Mouse (Mus musculus) left cerebral cortex, postnatal 36 days (tissue): ENCODE measurements around the gene Olfr889. TPM values are rescaled to one million over a fixed set of nuclear protein-coding genes. Genes with fewer than 3 reads are reported as not detected.
"Not testable (repeated sequence)": the region's sequence is repeated elsewhere in the genome, so short reads cannot be mapped to it uniquely, and the experiment has no call there.

Experiments used
- DNase-seq, 2 experiments: peaks; one replicate each; pipeline ENCODE4 v3.0.0; 2021 to 2022; ENCODE audit warnings: low spot score in 2 of 2, mixed read lengths in 1 of 2
- intact Hi-C: fragments of 180-260 bp; cut with DNase I; formaldehyde crosslinking; loops from one replicate; pipeline ENCODE4 v1.15.1; 2025
- total RNA-seq, 2 experiments: library from RNA; stranded (reverse); gene quantifications; 2 replicates each; pipeline ENCODE4 v1.2.3; 2021

Olfr889 gene
- total RNA-seq = not detected

GRCm38 (mm10) chr9:38114898-38115297 is at the start of gene Olfr889:
Gene Olfr889 (plus strand): TSS chr9:38115198.
- intact Hi-C loops = no loop called here
- DNase-seq = no peak

DNA sequence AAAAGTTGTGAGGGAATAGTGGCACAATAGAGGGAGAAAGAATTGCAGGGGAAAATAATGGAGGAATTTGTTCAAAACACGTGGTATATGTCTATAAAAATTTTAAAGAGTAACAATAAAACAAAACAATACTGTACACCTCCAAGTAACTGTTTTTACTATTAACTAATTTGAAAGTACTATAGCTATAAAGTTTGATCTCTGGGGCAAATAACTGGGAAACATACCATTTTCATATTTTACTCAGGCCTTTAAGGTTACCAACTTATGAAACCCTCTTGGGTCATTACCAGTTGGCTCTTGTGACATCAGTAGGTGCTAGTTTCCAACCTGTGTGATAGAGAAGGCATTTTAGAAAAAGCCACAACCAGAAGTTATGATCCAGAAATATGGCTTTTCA is 31.2 kb upstream of the Olfr889 start, which contains the start of gene Olfr887:
Olfr887 (plus strand) TSS at position 301 of the 400 bp plus-strand sequence.
- intact Hi-C loops = no loop called here
- no peak for DNase-seq

GRCm38 (mm10) chr9:38107828-38108227 is 7.2 kb upstream of the Olfr889 start, which contains the start of gene Olfr888:
Gene Olfr888 (plus strand): TSS chr9:38108128.
- no peak for DNase-seq
- intact Hi-C loops = no loop called here

DNA sequence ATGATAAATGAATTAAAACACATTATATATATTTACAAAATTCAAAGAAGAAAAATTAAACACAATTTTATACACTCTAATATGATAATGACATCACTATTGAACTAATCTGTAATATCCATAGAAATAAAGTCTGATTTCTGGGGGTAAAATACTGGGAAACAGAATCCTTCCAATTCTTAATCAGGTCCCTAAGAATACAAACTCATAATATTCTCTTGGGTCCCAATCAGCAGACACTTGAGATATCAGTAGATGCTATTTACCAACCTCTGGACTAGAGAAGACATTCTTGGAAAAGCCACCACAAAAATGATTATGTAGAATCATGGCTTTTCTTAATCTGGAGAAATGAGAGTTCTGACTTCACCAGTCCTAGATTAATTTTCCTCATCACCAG is 27.2 kb downstream of the Olfr889 start, which contains the start of gene Olfr890:
Olfr890 (plus strand) TSS at position 301 of the 400 bp plus-strand sequence.
- intact Hi-C loops = no loop called here
- no peak for DNase-seq

GRCm38 (mm10) chr9:38168341-38168740 is 53.3 kb downstream of the Olfr889 start:
- intact Hi-C loops, DNase-seq: not testable (repeated sequence)

Other genes with a start within 250 kb of the Olfr889 start
- gene Olfr145, start 218.5 kb upstream of the Olfr889 start, total RNA-seq = under 1 TPM in 1 of 2 experiments, not detected in 1; 0.07 TPM
- gene Olfr878, start 197.4 kb upstream of the Olfr889 start, total RNA-seq = not detected
- gene Olfr881, start 123.4 kb upstream of the Olfr889 start, total RNA-seq = under 1 TPM in 1 of 2 experiments, not detected in 1; 0.15 TPM
- not detected for gene Olfr883, start 89.4 kb upstream of the Olfr889 start, total RNA-seq
- not detected for gene Olfr884, start 68.6 kb upstream of the Olfr889 start, total RNA-seq
- gene Olfr885, start 53.9 kb upstream of the Olfr889 start, total RNA-seq = not detected
- gene Olfr887, start 31.1 kb upstream of the Olfr889 start, total RNA-seq = not detected
- gene Olfr888, start 7.1 kb upstream of the Olfr889 start, total RNA-seq = not detected
- gene Olfr890, start 27.3 kb downstream of the Olfr889 start, total RNA-seq = not detected
- gene Olfr891, start 65.6 kb downstream of the Olfr889 start, total RNA-seq = not detected
- gene Olfr893, start 93.2 kb downstream of the Olfr889 start, total RNA-seq = not detected
- not detected for gene Olfr894, start 102.9 kb downstream of the Olfr889 start, total RNA-seq
- not detected for gene Olfr143, start 137.6 kb downstream of the Olfr889 start, total RNA-seq
- gene Olfr895, start 152.7 kb downstream of the Olfr889 start, total RNA-seq = not detected
- not detected for gene Olfr896-ps1, start 175.9 kb downstream of the Olfr889 start, total RNA-seq
- not detected for gene Olfr25, start 213.9 kb downstream of the Olfr889 start, total RNA-seq
- gene Olfr898, start 233.2 kb downstream of the Olfr889 start, total RNA-seq = not detected